Mouse (Mus musculus) neural tube, embryonic 14.5 days (tissue): ENCODE data around the gene Muc3a. TPM values are rescaled to one million over a fixed set of nuclear protein-coding genes. Genes with fewer than 3 reads are reported as not detected.

Experiments
- ATAC-seq: fragments of 200-750 bp; cut with Nextera tagmentation; 2 replicates; pipeline ENCODE4 v1.8.0; 2017; ENCODE audit warnings: low read depth, mild to moderate bottlenecking, moderate TSS enrichment, moderate library complexity
- H3K27ac ChIP-seq: fragments of 300-500 bp; sonication (generic); 2 replicates; pipeline ENCODE4 v1.5.1; 2014; ENCODE audit warnings: low read depth, mild to moderate bottlenecking, control low read depth, low read length, moderate library complexity, mixed read lengths
- H3K27me3 ChIP-seq: fragments of 300-500 bp; sonication (generic); 2 replicates; pipeline ENCODE4 v1.6.1; 2014; ENCODE audit warnings: low read length; ENCODE audit not compliant: control insufficient read depth, insufficient read depth
- H3K36me3 ChIP-seq: fragments of 300-500 bp; sonication (generic); 2 replicates; pipeline ENCODE4 v1.6.1; 2014; ENCODE audit warnings: low read length, mixed read lengths; ENCODE audit not compliant: control insufficient read depth, insufficient read depth
- H3K4me1 ChIP-seq: fragments of 300-500 bp; sonication (generic); 2 replicates; pipeline ENCODE4 v1.6.1; 2014; ENCODE audit warnings: low read length; ENCODE audit not compliant: control insufficient read depth, insufficient read depth
- H3K4me2 ChIP-seq: fragments of 300-500 bp; sonication (generic); 2 replicates; pipeline ENCODE4 v1.6.1; 2014; ENCODE audit warnings: mild to moderate bottlenecking, low read depth, low read length, control low read depth
- H3K4me3 ChIP-seq: fragments of 300-500 bp; sonication (generic); 2 replicates; pipeline ENCODE4 v1.5.1; 2014; ENCODE audit warnings: low read depth, low read length, control low read depth, mixed read lengths
- H3K9ac ChIP-seq: fragments of 300-500 bp; sonication (generic); replicated peaks from 2 replicates; pipeline ENCODE4 v1.6.1; 2014; ENCODE audit warnings: low read depth, mild to moderate bottlenecking, control low read depth, low read length, mixed read lengths
- H3K9me3 ChIP-seq: fragments of 300-500 bp; sonication (generic); 2 replicates; pipeline ENCODE4 v1.6.1; 2016; ENCODE audit warnings: low read length; ENCODE audit not compliant: control insufficient read depth
- WGBS: fragments of 180-500 bp; shearing (Covaris S2); extraction: QIAGEN DNeasy Blood & Tissue Kit; methylation state at CpG from one replicate; pipeline ENCODE4 v1.1.7; 2014; 5-methylcytosine and 5-hydroxymethylcytosine counted together
- polyA plus RNA-seq: library from polyadenylated mRNA; unstranded; fragments of >200 nt; fragmentation: Nextera tagmentation; extraction: Ambion mirVana; gene quantifications from 2 replicates; pipeline ENCODE4 v1.2.1, GENCODE M21; 2014

Muc3a gene
- polyA plus RNA-seq, result 0.37 and 0.91 TPM in 2 replicates

DNA sequence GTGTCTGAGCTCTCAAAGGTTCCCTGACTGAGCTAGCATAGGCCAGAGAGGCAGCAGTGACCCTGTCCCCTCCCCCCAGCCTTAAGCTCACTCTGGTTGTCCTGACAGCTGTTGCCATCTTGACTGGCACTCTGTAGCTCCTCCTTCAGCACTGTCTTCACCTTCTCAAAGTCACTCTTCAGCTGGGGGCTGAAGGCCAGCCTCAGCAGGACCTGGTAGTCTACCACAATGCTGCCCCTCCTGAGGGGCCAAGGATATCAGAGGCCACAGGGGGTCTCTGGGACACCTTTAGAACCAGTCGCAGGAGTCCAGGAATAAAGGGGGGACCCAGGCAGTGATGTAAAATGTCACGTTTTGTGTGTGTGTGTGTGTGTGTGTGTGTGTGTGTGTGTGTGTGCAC lies at the start of gene Muc3a:
Muc3a (minus strand) TSS at position 101 of the 400 bp plus-strand sequence.
- no peak for ATAC-seq
- Histone ChIP-seq H3K27me3 (no peaks in the 10 kb centered on the region), H3K4me3 (no peak within 1 kb of the TSS), H3K4me1 (no peaks in the 10 kb centered on the region), H3K27ac (no peak within 1 kb of the TSS), H3K9ac (no peak within 1 kb of the TSS), H3K4me2 (no peak within 1 kb of the TSS), H3K36me3 (no peaks in the 10 kb centered on the region), H3K9me3 (no peaks in the 10 kb centered on the region)
- WGBS, result 68% methylated on average over 2 of the region's 2 CpGs

DNA sequence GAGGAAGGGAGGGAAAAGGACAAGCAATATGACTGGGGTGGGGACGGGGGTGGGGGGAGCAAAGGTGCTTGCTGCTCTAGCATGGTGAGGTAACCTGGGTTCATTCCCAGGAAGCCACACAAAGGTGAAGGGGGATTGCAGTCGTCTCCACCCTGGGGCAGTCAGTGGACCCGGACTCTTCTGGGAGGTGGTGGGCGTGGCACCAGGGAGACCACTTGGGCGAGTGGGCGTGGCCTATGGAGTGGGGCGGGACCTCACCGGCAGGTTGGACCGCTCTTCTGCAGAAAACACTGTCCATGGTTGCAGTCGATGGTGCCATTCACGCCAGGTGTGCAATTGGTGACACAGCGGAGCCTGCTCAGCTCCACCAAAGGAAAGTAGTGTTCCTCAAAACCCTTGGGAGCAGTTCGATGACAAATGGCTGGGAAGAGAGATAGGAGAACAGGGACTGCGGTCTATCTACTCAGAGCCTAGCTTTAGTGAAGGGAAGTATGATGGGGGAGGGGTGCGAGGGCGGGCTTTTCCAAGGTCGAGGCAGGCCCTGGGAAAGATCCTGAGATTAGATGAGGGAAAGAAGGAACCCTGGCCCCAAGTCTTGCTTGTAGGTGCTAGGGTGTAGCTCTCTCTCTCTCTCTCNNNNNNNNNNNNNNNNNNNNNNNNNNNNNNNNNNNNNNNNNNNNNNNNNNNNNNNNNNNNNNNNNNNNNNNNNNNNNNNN lies 917 bp downstream of the Muc3a start:
- H3K36me3 ChIP-seq, result no peaks in the 10 kb centered on the region
- no peak for ATAC-seq
- H3K4me3 ChIP-seq, result no peak overlapping the region
- H3K27ac ChIP-seq, result no peak overlapping the region
- no peaks in the 10 kb centered on the region for H3K4me1 ChIP-seq
- 24% methylated on average over 17 of the region's 17 CpGs for WGBS
- H3K9me3 ChIP-seq, result no peaks in the 10 kb centered on the region
- H3K9ac ChIP-seq, result no peak overlapping the region
- H3K27me3 ChIP-seq, result no peaks in the 10 kb centered on the region
- H3K4me2 ChIP-seq, result no peak overlapping the region

DNA sequence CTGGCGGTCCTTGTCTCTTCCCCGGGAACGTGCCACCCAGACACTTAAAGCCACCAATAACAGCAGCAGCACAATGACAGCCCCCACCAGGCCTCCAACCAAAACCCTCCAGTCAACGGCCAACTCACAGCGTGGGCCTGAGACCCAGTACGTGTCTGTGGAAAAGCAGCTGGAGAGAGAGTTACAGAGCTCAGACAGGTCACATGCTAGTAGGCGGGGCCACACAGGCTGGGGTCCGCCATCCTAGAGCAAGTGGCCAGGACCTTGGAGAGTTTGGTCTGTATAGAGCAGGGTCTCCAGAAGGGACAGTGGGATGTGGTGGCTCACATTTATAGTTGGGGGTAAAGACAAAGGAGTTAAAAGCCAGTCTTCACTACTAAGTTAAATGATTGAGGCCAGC lies 1.5 kb downstream of the Muc3a start:
- ATAC-seq, result no peak
- no peaks in the 10 kb centered on the region for H3K27me3 ChIP-seq
- 77% methylated on average over 8 of the region's 8 CpGs for WGBS
- no peaks in the 10 kb centered on the region for H3K4me1 ChIP-seq
- H3K4me3 ChIP-seq, result no peak overlapping the region
- no peak overlapping the region for H3K4me2 ChIP-seq
- H3K9me3 ChIP-seq, result no peaks in the 10 kb centered on the region
- H3K9ac ChIP-seq, result no peak overlapping the region
- no peak overlapping the region for H3K27ac ChIP-seq
- H3K36me3 ChIP-seq, result no peaks in the 10 kb centered on the region

DNA sequence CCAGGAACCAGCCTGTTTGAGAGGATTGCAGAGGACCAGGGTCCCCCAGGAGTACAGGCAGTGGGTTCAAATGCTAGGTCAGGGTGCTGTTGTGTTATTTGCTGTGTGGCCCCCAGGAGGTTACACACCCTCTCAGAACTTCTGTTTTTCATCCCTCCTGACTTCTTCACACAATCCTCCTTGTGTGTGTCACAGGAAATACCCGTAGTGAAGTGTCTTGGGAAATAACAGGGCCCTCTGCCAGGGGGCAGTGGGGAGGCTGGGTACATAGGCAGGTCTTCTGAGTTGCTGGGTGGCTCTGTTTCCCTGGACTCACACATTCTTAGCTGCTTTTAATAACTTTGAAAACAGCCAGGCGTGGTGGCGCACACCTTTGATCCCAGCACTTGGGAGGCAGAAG lies 6.9 kb downstream of the Muc3a start:
- no peak for ATAC-seq
- 93% methylated on average over 3 of the region's 3 CpGs for WGBS

DNA sequence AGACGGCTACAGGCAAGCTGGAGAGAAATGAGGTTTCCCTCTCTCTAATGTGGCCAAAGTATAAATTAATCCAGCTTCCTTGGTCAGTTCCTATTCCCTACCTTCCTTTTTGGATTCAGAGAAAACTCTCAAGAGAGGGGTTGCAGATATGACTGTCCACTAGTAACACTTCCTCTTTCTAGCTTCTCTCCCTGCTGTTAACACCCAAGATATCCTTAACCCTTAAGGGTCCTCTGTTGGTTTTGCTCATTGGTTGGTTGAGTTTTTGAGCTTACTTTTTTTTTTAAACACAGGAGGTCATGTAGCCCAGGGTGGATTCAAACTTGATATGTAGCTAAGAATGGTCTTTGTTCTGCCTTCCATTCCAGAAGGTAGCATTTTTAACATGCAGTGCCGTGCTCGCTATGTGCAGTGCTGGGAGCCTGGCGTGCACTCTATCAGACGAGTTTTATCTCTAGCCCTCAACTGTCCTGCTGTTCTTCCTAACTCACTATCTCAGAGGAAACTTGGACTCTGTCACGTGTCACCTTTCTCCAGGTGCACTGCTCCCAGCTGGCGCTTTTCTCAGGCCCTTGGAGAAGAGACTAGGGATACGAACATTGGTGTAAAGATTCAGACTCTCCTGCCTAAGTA lies 17.6 kb downstream of the Muc3a start:
- 91% methylated on average over 8 of the region's 8 CpGs for WGBS
- no peak overlapping the region for H3K27ac ChIP-seq
- no peak for ATAC-seq

More for the DNA sequence above, 6.9 kb downstream of the Muc3a start:
- H3K4me2 ChIP-seq, result no peak overlapping the region
- H3K4me3 ChIP-seq, result no peak overlapping the region
- H3K27ac ChIP-seq, result no peak overlapping the region
- no peaks in the 10 kb centered on the region for H3K4me1 ChIP-seq
- no peaks in the 10 kb centered on the region for H3K27me3 ChIP-seq
- no peaks in the 10 kb centered on the region for H3K36me3 ChIP-seq
- no peak overlapping the region for H3K9ac ChIP-seq
- H3K9me3 ChIP-seq, result no peaks in the 10 kb centered on the region

DNA sequence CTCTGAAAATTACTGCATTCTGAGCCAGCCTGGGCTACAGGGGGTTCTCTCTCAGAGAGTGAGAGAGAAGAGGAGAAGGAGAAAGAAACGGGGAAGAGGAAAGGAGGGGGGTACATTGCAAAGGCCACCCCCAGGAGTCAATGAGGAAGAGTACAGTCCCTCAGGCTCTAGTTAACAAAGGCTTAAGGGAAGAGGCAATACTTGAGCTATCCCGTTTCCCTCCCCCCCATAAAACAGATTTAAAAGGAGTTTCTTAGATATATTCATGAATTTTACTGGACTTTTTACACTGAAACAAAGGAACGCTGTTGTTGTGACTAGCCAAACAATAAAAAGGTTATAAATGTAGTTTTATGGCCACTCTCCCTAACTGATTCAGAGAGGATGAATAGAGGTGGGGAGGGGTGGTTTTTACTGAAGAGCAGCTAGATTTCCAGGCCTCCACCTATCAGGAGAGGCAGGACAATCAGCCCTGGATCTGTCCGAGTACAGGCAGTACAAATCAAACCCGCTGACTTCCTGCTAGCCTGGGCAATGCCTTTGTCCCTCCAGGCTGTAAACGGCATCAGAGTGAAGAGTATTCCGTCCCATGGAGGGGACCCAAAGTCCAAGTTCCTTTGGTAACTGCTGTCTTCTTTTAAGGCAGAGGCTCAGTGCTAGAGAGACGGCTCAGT lies 18.8 kb downstream of the Muc3a start:
- H3K36me3 ChIP-seq, result no peaks in the 10 kb centered on the region
- WGBS, result 7% methylated on average over 8 of the region's 8 CpGs
- H3K4me3 ChIP-seq, result no peak overlapping the region
- H3K9ac ChIP-seq, result no peak overlapping the region
- H3K27ac ChIP-seq, result no peak overlapping the region
- H3K4me1 ChIP-seq, result no peaks in the 10 kb centered on the region
- no peak overlapping the region for H3K4me2 ChIP-seq
- no peak for ATAC-seq
- H3K27me3 ChIP-seq, result no peaks in the 10 kb centered on the region
- H3K9me3 ChIP-seq, result no peaks in the 10 kb centered on the region

More for the DNA sequence above, 17.6 kb downstream of the Muc3a start:
- no peaks in the 10 kb centered on the region for H3K9me3 ChIP-seq
- no peaks in the 10 kb centered on the region for H3K4me1 ChIP-seq
- no peak overlapping the region for H3K4me2 ChIP-seq
- H3K9ac ChIP-seq, result no peak overlapping the region
- H3K27me3 ChIP-seq, result no peaks in the 10 kb centered on the region
- H3K36me3 ChIP-seq, result no peaks in the 10 kb centered on the region
- no peak overlapping the region for H3K4me3 ChIP-seq

DNA sequence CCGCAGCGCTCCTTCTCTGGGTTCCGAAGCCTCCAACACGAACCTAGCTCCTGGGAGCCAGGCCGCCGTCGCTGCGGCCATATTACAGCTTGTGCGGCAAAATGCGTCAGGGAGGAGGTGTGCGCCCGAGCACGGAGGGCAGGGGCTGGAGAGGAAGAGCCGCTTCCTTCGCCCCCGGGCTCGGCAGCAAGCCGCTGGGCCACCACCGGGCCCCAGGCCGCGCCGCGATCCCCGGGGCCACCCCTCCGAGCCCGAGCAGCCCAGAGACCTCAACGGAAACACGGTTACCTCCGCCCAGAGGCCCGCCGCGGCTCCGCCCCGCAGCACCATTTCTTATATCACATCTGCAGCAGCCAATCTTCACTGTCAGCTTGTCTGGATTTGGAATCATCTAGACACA lies 22.9 kb downstream of the Muc3a start:
- Histone ChIP-seq H3K27me3 (no peaks in the 10 kb centered on the region), H3K9ac (peak overlapping the region; percentile 57), H3K4me1 (no peaks in the 10 kb centered on the region), H3K27ac (no peak overlapping the region), H3K4me3 (peak overlapping the region; percentile 41), H3K4me2 (peak overlapping the region; percentile 70), H3K36me3 (no peaks in the 10 kb centered on the region), H3K9me3 (no peaks in the 10 kb centered on the region)
- no peak; the same call in 1 of the 2 replicates for ATAC-seq
- WGBS, result 5% methylated on average over 34 of the region's 34 CpGs

DNA sequence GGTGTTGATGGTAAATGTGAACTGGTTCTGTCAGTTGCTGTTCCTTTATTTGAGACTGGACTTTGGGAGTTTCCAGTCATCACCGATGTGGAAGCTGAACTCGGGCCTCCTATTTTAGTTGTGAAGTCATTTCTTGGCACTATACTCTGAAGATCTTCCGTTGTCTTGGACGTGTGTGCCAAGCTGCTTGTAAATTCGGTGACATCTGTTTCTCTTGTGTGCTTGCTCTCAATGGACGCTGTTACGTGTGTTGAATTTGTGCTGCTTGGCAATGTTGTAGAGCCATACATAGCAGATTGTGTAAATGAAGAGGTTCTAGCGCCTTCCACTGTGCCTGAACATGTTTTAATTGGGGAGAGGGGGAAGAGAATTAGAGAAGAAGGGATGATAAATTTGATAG lies 26.8 kb downstream of the Muc3a start:
- no peak overlapping the region for H3K4me3 ChIP-seq
- no peak overlapping the region for H3K4me2 ChIP-seq
- WGBS, result 83% methylated on average over 8 of the region's 8 CpGs

More for the DNA sequence above, 26.8 kb downstream of the Muc3a start:
- no peak for ATAC-seq
- Histone ChIP-seq H3K9ac (no peak overlapping the region), H3K36me3 (no peaks in the 10 kb centered on the region), H3K27me3 (no peaks in the 10 kb centered on the region), H3K27ac (no peak overlapping the region), H3K9me3 (no peaks in the 10 kb centered on the region), H3K4me1 (no peaks in the 10 kb centered on the region)
